Mouse (Mus musculus) spleen, embryonic (tissue): ENCODE measurements at regions not wholly inside any gene's neighbourhood (a gene's known extent, or its start where the extent isn't known, plus 50 kb on each side); places are given as distances from the start of the nearest gene placed in this dataset.

Experiments used
- CTCF ChIA-PET: fragments of 350-600 bp; sonication (Branson Sonifier 250); formaldehyde crosslinking; loops from one replicate; lab custom pipeline; 2022; lab: Charles Lee

GRCm38 (mm10) chr1:42231897-42232296 is 463.7 kb upstream of the Pou3f3 start:
- CTCF ChIA-PET = no interaction called here

GRCm38 (mm10) chr1:42232716-42233115 is 462.9 kb upstream of the Pou3f3 start:
- CTCF ChIA-PET = no interaction called here

- CTCF ChIA-PET = no interaction called here
Measured at GRCm38 (mm10) chr1:42233289-42233688, 462.3 kb upstream of the Pou3f3 start.

GRCm38 (mm10) chr1:42236466-42237010 is 459.0 kb upstream of the Pou3f3 start:
- CTCF ChIA-PET = no interaction called here

GRCm38 (mm10) chr1:42238408-42238807 is 457.2 kb upstream of the Pou3f3 start:
- CTCF ChIA-PET = no interaction called here

GRCm38 (mm10) chr1:42241172-42241571 is 454.4 kb upstream of the Pou3f3 start:
- CTCF ChIA-PET = no interaction called here

GRCm38 (mm10) chr1:42241601-42242220 is 453.9 kb upstream of the Pou3f3 start:
- CTCF ChIA-PET = no interaction called here

- CTCF ChIA-PET = no interaction called here
Measured at GRCm38 (mm10) chr1:42242586-42243457, 452.7 kb upstream of the Pou3f3 start.

GRCm38 (mm10) chr1:42243458-42243855 is 452.1 kb upstream of the Pou3f3 start:
- CTCF ChIA-PET = no interaction called here

- CTCF ChIA-PET = no interaction called here
Measured at GRCm38 (mm10) chr1:42243878-42244277, 451.7 kb upstream of the Pou3f3 start.

- CTCF ChIA-PET = no interaction called here
Measured at GRCm38 (mm10) chr1:42252386-42252785, 443.2 kb upstream of the Pou3f3 start.

GRCm38 (mm10) chr1:42253786-42254185 is 441.8 kb upstream of the Pou3f3 start:
- CTCF ChIA-PET = no interaction called here

GRCm38 (mm10) chr1:42256911-42257595 is 438.5 kb upstream of the Pou3f3 start:
- CTCF ChIA-PET = no interaction called here

- CTCF ChIA-PET = no interaction called here
Measured at GRCm38 (mm10) chr1:42257801-42258593, 437.6 kb upstream of the Pou3f3 start.

GRCm38 (mm10) chr1:42258594-42258910 is 437.0 kb upstream of the Pou3f3 start:
- CTCF ChIA-PET = no interaction called here

- CTCF ChIA-PET = no interaction called here
Measured at GRCm38 (mm10) chr1:42259216-42259977, 436.2 kb upstream of the Pou3f3 start.

- CTCF ChIA-PET = no interaction called here
Measured at GRCm38 (mm10) chr1:42260033-42260925, 435.3 kb upstream of the Pou3f3 start.

- CTCF ChIA-PET = no interaction called here
Measured at GRCm38 (mm10) chr1:42261031-42261430, 434.5 kb upstream of the Pou3f3 start.

- CTCF ChIA-PET = no interaction called here
Measured at GRCm38 (mm10) chr1:42261800-42262199, 433.8 kb upstream of the Pou3f3 start.

- CTCF ChIA-PET = no interaction called here
Measured at GRCm38 (mm10) chr1:42262606-42263005, 433.0 kb upstream of the Pou3f3 start.
